Mouse (Mus musculus): ENCODE measurements around the gene Myoz2. TPM values are rescaled to one million over a fixed set of nuclear protein-coding genes. Genes with fewer than 3 reads are reported as not detected.
A peak's percentile ranks its signal among the peaks of the same experiment; 100 is the strongest.

Gene Myoz2
- polyA plus RNA-seq, 1 experiment from 2014 or later, result 24.0 TPM

DNA sequence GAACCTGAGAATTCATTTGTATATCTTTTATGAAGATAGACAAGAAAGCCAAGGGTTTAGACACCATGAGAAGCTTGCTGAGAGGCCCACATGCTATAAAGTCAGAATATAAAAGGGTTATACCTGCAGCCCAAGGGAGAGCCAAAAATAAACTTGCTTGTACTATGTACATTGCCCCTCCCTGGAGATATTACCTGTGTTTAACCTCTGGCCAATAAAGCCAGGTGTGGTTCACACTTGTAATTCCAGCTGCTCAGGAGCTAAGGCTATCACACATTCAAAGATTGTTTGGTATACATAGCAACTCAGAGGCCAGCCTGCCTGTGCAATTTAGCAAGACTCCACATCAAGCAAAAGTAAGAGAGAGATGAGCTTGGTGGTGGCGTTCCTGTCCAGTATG, 24.0 kb upstream of the Myoz2 start:
- H3K27ac ChIP-seq, result no peak overlapping the region
- H3K27me3 ChIP-seq (ENCODE audit: insufficient read depth, poor library complexity, severe bottlenecking), result no peaks in the 10 kb centered on the region
- H3K4me1 ChIP-seq, result 0 out of 2 replicates have a peak, but pooled peaks cover 11% of the 10 kb centered on the region
- no peak for DNase-seq (ENCODE audit: low spot score)
- WGBS, result 91% methylated on average over 1 of the region's 1 CpGs
- no peaks in the 10 kb centered on the region for H3K9me3 ChIP-seq
- H3K4me3 ChIP-seq, result no peak overlapping the region
- H3K36me3 ChIP-seq, result no peaks in the 10 kb centered on the region

DNA sequence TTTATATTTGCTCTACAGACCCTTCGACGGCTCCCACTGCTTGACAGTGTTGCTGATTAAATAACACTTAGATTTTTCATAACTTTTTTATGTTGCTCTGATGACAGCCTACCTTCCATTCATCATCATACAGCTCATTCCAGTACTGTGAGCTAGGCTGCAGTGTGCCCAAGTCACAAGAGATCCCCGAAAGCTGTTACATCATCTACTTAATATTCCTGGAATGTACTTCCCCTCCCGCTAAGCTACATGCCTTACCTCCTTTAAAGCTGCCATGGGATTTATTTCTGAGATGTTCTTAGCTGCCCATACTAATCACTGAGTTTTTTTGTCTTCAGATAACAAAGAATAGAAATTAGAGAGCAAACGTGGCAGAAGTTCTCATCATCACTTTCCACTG, 19.4 kb upstream of the Myoz2 start:
- Histone ChIP-seq H3K4me1 (no peaks in the 10 kb centered on the region), H3K27ac (no peak overlapping the region), H3K4me3 (no peak overlapping the region), H3K9me3 (no peaks in the 10 kb centered on the region), H3K36me3 (no peaks in the 10 kb centered on the region), H3K27me3 (ENCODE audit: insufficient read depth, poor library complexity, severe bottlenecking) (no peaks in the 10 kb centered on the region)
- 58% methylated on average over 5 of the region's 5 CpGs for WGBS
- DNase-seq (ENCODE audit: low spot score), result no peak

DNA sequence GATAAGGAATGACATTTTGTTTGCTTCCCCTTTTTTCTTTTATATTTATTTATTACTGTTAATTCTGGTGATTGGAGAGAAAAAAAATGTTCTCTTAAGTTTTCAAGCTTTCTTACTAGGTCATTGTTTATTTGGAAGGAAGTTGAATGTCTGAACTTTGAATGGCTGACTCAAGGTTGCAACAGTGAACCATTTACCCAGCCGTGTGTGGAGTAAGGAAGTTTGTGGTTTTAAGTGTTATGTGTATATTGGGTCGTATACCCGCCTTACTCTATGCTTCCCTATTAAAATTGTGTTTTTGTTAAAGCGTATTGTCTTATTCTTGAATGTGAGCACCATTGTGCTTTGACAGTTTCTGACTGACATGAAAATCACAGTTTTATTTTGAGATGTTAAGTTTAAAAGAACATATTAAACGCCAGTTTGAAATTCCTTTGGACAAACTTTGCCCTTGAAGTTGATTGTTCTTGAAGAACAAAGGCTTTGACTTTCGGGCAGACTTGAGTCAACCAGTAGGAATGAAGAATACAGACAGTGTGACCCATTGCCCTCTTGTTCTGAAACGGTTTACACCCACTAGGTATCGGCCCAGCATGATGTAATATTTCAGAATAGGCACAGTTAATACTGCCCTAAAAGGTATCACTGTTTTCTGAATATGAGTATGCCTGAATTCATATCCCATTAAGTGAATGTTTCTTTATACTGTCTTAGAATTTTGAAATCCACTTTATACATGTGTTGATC, 18.6 kb upstream of the Myoz2 start:
- Histone ChIP-seq H3K27me3 (ENCODE audit: insufficient read depth, poor library complexity, severe bottlenecking) (no peaks in the 10 kb centered on the region), H3K4me3 (no peak overlapping the region), H3K4me1 (no peaks in the 10 kb centered on the region), H3K9me3 (no peaks in the 10 kb centered on the region), H3K27ac (no peak overlapping the region), H3K36me3 (no peaks in the 10 kb centered on the region)
- DNase-seq (ENCODE audit: low spot score), result no peak
- 79% methylated on average over 8 of the region's 8 CpGs for WGBS

DNA sequence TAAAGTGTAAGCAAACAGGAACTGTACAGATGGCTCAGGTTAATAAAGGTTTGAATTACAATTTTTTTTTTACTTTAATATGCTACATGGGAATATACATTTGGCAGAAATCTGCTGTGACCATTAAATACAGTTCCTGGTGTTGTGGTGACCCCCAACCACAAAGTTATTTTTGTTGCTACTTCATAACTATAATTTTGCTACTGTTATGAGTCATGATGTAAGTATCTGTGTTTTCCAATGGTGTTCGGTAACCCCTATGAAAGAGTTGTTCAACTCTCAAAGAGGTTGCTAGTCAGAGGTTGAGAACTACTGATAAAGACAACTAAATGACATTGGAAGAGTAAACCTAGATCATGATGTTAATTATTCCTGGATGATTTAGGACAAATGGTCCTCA, 7.5 kb upstream of the Myoz2 start:
- 94% methylated on average over 1 of the region's 1 CpGs for WGBS
- Histone ChIP-seq H3K4me3 (no peak overlapping the region), H3K27me3 (ENCODE audit: insufficient read depth, poor library complexity, severe bottlenecking) (no peaks in the 10 kb centered on the region), H3K4me1 (no peaks in the 10 kb centered on the region), H3K36me3 (no peaks in the 10 kb centered on the region), H3K9me3 (no peaks in the 10 kb centered on the region), H3K27ac (no peak overlapping the region)
- DNase-seq (ENCODE audit: low spot score), result no peak

DNA sequence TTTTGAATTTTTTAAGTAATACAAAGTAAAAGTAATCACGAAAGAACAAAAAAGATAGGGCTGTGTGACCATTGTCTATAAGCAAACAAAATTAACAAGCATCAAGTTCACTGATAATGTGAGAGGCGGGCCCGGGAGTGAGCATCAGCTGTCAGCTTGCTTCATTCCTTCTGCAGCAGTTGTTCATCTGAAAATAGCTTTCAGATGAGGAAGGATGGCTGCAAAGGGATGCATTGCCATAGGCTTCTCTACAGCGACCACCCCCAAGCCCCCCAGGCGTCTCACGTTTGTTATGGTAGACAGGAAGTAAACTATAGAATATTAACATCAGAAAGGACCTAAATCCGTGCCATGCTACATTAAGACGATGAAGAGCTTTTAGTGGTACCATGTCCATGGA, 1.0 kb downstream of the Myoz2 start:
- Histone ChIP-seq H3K4me1 (peaks cover 14% of the 10 kb centered on the region; the same call in 1 of the 2 replicates), H3K4me3 (peak overlapping the region; percentile 39; the same call in 1 of the 2 replicates), H3K27me3 (ENCODE audit: insufficient read depth, poor library complexity, severe bottlenecking) (no peaks in the 10 kb centered on the region), H3K9me3 (no peaks in the 10 kb centered on the region), H3K36me3 (no peaks in the 10 kb centered on the region), H3K27ac (peak overlapping the region; percentile 81; the same call in 1 of the 2 replicates)
- no peak for DNase-seq (ENCODE audit: low spot score)
- 75% methylated on average over 8 of the region's 8 CpGs for WGBS

DNA sequence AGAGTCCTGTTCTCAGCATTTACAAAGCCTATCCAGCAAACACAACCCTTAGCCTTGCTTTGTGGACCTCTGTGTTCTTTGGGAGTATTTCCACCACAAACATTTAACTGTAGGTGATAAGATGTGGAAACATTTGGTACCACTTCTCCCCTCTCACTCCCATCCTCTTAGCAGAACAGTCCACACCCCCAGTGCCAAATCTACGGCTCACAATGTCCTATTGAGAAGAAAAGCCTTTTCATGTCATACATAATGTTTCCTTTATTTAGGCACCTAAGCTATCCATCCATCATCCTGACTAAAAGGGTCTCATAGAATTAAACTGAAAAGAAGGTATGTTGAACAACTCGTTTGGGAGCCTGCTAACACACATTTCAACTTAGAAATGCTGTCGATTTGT, 9.2 kb downstream of the Myoz2 start:
- 72% methylated on average over 3 of the region's 3 CpGs for WGBS
- no peak overlapping the region for H3K4me3 ChIP-seq
- H3K27ac ChIP-seq, result no peak overlapping the region
- no peaks in the 10 kb centered on the region for H3K27me3 ChIP-seq (ENCODE audit: insufficient read depth, poor library complexity, severe bottlenecking)
- no peak for DNase-seq (ENCODE audit: low spot score)
- no peaks in the 10 kb centered on the region for H3K9me3 ChIP-seq
- peaks cover 7% of the 10 kb centered on the region; the same call in 1 of the 2 replicates for H3K4me1 ChIP-seq
- H3K36me3 ChIP-seq, result no peaks in the 10 kb centered on the region; the same call in 1 of the 2 replicates

DNA sequence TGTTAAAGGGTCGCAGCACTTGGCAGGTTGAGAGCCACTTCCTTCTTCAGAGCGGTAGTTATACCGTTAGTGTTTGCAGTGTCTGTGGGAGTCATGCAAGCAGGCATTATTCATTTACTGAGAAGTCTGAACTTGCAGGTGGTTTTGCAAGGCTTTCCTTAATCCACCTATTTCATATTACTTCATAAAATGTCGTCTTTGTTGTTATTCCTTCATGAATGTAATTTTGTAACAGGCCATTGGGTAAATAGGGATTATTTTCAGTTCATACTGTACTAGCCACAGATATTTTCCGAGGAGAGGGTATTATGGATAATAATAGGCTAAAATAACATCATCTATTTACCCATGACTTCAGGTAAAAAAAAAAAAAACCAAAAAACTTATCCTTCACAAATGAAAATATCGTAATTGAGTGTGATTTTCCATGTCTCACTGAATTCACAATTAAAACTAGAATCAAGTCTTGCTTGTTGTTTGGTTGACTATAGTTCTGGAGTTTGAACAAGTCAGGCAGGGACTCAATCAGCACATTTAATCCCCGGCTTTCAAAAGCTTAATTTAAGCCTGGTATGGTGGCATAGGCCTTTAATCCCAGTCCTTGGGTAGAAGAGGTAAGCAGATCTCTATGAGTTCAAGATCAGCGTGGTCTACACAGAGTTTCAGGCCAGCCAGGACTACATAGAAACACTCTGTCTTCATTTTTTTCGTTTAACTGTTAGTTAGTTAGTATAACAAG, 10.2 kb downstream of the Myoz2 start:
- H3K4me3 ChIP-seq, result no peak overlapping the region
- no peak for DNase-seq (ENCODE audit: low spot score)
- 81% methylated on average over 9 of the region's 9 CpGs for WGBS
- no peak overlapping the region for H3K27ac ChIP-seq
- H3K36me3 ChIP-seq, result no peaks in the 10 kb centered on the region; the same call in 1 of the 2 replicates
- peaks cover 7% of the 10 kb centered on the region; the same call in 1 of the 2 replicates for H3K4me1 ChIP-seq
- no peaks in the 10 kb centered on the region for H3K27me3 ChIP-seq (ENCODE audit: insufficient read depth, poor library complexity, severe bottlenecking)
- no peaks in the 10 kb centered on the region for H3K9me3 ChIP-seq

DNA sequence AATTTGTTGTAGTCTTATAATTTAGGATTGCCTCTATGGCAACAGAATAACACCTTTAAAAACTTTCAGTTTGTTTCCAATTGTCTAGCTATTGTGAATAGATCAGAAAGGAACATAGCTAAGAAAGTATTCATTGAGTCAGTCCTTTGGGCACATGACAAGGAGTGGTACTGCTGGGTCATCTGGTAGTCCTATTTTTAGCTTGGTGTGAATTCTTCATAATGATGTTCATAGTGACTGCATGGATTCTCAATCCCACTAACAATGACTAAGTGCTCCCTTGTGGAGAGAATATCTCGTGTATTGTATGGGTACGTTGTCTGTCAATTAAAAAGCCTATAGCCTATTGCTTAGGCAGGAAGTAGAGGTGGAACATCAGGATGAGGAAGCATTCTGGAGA, 16.0 kb downstream of the Myoz2 start:
- 85% methylated on average over 2 of the region's 2 CpGs for WGBS
- Histone ChIP-seq H3K27ac (no peak overlapping the region), H3K4me1 (0 out of 2 replicates have a peak, but pooled peaks cover 5% of the 10 kb centered on the region), H3K27me3 (ENCODE audit: insufficient read depth, poor library complexity, severe bottlenecking) (no peaks in the 10 kb centered on the region), H3K9me3 (no peaks in the 10 kb centered on the region), H3K4me3 (no peak overlapping the region), H3K36me3 (no peaks in the 10 kb centered on the region)
- no peak for DNase-seq (ENCODE audit: low spot score)

DNA sequence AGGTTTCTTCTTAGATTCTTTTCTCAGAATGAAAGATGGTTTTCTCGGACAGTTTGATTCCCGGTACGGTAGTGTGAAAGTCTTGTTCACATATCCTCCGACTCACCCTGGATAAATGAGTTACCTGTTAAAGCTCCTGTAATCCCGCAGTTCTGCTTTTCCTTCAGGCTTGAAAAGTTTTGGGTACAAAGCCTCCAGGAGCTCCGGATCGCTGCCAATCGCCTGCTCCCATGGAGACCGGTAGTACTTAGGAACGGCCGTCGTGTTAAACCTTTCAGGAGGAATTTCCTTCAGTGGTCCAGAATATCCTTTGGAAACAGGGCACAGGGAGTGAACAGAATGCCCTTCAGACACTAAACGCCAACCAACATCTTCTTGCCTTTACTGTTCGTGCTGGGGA, 21.3 kb downstream of the Myoz2 start:
- WGBS, result 91% methylated on average over 14 of the region's 14 CpGs

DNA sequence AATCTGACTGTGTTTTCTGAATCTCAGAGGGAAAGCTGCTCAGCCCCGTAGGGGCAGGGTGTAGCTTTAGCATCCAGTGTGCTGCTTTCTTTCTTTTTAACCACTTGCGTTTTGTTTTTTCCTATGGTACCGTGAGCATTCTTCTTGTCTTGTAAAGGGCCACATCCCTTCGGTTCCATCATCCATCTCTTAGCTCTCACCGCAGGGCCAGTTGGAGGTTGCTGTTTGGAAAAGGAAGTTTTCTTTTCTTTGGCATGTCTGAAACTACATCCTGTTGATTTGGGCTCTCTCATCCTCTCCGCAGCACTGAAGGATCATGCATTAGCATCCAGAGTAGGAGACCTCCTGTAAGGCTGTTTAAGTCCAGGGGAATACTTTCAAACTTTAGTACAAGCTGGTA, 25.4 kb downstream of the Myoz2 start:
- Histone ChIP-seq H3K27me3 (ENCODE audit: insufficient read depth, poor library complexity, severe bottlenecking) (no peaks in the 10 kb centered on the region), H3K36me3 (peaks cover 10% of the 10 kb centered on the region; the same call in 1 of the 2 replicates), H3K27ac (no peak overlapping the region), H3K9me3 (no peaks in the 10 kb centered on the region), H3K4me1 (peaks cover 12% of the 10 kb centered on the region; the same call in 1 of the 2 replicates), H3K4me3 (no peak overlapping the region)
- WGBS, result 42% methylated on average over 6 of the region's 6 CpGs
- no peak for DNase-seq (ENCODE audit: low spot score)

More for the DNA sequence above, 21.3 kb downstream of the Myoz2 start:
- Histone ChIP-seq H3K27me3 (ENCODE audit: insufficient read depth, poor library complexity, severe bottlenecking) (no peaks in the 10 kb centered on the region), H3K9me3 (no peaks in the 10 kb centered on the region), H3K4me3 (no peak overlapping the region), H3K36me3 (peaks cover 10% of the 10 kb centered on the region; the same call in 1 of the 2 replicates), H3K27ac (no peak overlapping the region), H3K4me1 (peaks cover under 1% of the 10 kb centered on the region; the same call in 1 of the 2 replicates)
- no peak for DNase-seq (ENCODE audit: low spot score)

DNA sequence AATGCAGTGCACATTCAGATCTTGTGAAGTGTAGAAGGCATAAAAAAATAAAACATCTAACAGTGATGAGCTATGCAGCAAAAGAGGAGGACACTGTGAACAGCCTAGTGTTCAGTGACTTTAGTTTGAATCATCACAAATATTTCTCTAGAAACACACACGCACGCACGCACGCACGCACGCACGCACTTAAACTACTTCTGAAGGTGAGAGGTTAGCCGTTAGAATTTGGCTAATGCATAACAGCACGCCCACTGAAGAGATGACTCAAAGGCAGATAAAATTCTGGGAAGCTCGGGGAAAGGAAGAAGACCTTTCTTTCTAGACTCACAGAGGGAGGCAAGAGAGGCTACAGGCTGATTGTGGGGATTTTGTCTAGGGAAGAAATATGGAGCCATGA, 27.4 kb downstream of the Myoz2 start:
- Histone ChIP-seq H3K27me3 (ENCODE audit: insufficient read depth, poor library complexity, severe bottlenecking) (no peaks in the 10 kb centered on the region), H3K9me3 (no peaks in the 10 kb centered on the region), H3K36me3 (peaks cover 7% of the 10 kb centered on the region; the same call in 1 of the 2 replicates), H3K27ac (no peak overlapping the region), H3K4me3 (no peak overlapping the region), H3K4me1 (peaks cover 12% of the 10 kb centered on the region; the same call in 1 of the 2 replicates)
- no peak for DNase-seq (ENCODE audit: low spot score)
- WGBS, result 67% methylated on average over 10 of the region's 10 CpGs

DNA sequence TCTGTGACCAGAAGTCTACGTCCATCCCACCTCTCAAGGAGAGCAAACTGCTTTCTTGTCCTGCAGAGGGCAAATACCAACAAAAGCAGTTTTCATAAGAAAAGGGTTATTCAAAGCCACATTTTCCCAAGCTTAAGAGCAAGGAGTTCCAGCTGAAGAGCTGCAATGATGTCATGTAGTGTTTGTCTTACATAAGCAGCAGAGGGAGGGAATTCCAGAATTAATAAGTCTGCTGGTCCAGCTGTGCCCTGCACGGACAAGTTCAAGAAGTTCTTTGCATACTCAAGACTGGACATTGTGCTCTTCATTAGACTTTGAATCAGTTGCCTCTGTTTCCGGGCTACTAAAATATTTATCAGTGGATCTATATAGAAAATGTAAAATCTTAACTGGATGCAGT, 33.8 kb downstream of the Myoz2 start:
- Histone ChIP-seq H3K9me3 (no peaks in the 10 kb centered on the region), H3K27me3 (ENCODE audit: insufficient read depth, poor library complexity, severe bottlenecking) (no peaks in the 10 kb centered on the region), H3K4me1 (no peaks in the 10 kb centered on the region), H3K36me3 (no peaks in the 10 kb centered on the region), H3K4me3 (no peak overlapping the region), H3K27ac (no peak overlapping the region)
- DNase-seq (ENCODE audit: low spot score), result no peak
- 81% methylated on average over 3 of the region's 3 CpGs for WGBS

DNA sequence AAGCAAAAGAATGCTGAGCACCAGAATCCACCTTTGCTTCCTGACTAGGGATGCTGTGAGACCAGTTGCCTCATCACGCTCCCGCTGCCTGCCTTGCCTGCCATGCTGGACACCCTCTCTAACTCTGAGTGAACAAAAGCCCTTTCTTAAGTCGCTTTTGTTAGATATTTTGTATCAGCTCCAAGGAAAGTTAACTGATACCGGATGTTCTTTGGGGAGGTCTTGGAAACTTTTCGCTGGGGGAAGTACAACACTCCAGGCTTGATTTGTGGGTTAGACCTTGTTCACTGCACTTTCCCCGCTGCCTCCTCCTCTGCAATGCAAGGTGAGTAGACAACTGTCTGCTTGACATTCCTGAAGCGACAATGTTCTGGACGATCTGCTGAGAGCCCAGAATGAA, 36.3 kb downstream of the Myoz2 start:
- Histone ChIP-seq H3K4me1 (no peaks in the 10 kb centered on the region), H3K9me3 (no peaks in the 10 kb centered on the region), H3K27me3 (ENCODE audit: insufficient read depth, poor library complexity, severe bottlenecking) (no peaks in the 10 kb centered on the region), H3K27ac (no peak overlapping the region), H3K36me3 (0 out of 2 replicates have a peak, but pooled peaks cover 4% of the 10 kb centered on the region), H3K4me3 (no peak overlapping the region)
- no peak for DNase-seq (ENCODE audit: low spot score)
- 64% methylated on average over 8 of the region's 8 CpGs for WGBS
